Mouse (Mus musculus) liver, embryonic 11.5 days (tissue): Measurements from ENCODE around the gene Mc3r. TPM values are rescaled to one million over a fixed set of nuclear protein-coding genes. Genes with fewer than 3 reads are reported as not detected.
A peak's percentile ranks its signal among the peaks of the same experiment; 100 is the strongest.

Experiments used
- ATAC-seq: fragments of 200-750 bp; cut with Nextera tagmentation; replicated peaks from 2 replicates; pipeline ENCODE4 v1.8.0; 2017; ENCODE audit warnings: moderate number of reproducible peaks, mild to moderate bottlenecking, moderate TSS enrichment, moderate library complexity; ENCODE audit not compliant: low FRiP score
- DNase-seq: peaks from one replicate; pipeline ENCODE4 v3.0.0-alpha.2; 2017; ENCODE audit warnings: low spot score
- H3K27ac ChIP-seq: fragments of 300-500 bp; sonication (generic); 2 replicates; pipeline ENCODE4 v1.5.1; 2014; ENCODE audit warnings: mild to moderate bottlenecking, low read depth, low read length, control low read depth
- H3K27me3 ChIP-seq: fragments of 300-500 bp; sonication (generic); replicated peaks from 2 replicates; pipeline ENCODE4 v1.6.1; 2014; ENCODE audit warnings: low read length, mixed read lengths; ENCODE audit not compliant: control insufficient read depth, insufficient read depth
- H3K36me3 ChIP-seq: fragments of 300-500 bp; sonication (generic); 2 replicates; pipeline ENCODE4 v1.6.1; 2014; ENCODE audit warnings: mild to moderate bottlenecking, low read length, moderate library complexity, mixed read lengths; ENCODE audit not compliant: control insufficient read depth, insufficient read depth
- H3K4me1 ChIP-seq: fragments of 300-500 bp; sonication (generic); replicated peaks from 2 replicates; pipeline ENCODE4 v1.6.1; 2014; ENCODE audit warnings: low read length, mixed read lengths; ENCODE audit not compliant: control insufficient read depth, insufficient read depth
- H3K4me2 ChIP-seq: fragments of 300-500 bp; sonication (generic); 2 replicates; pipeline ENCODE4 v1.6.1; 2014; ENCODE audit warnings: mild to moderate bottlenecking, control low read depth, moderate library complexity
- H3K4me3 ChIP-seq: fragments of 300-500 bp; sonication (generic); 2 replicates; pipeline ENCODE4 v1.5.1; 2014; ENCODE audit warnings: low read depth, low read length, control low read depth
- H3K9ac ChIP-seq: fragments of 300-500 bp; sonication (generic); 2 replicates; pipeline ENCODE4 v1.6.1; 2014; ENCODE audit warnings: low read depth, low read length, control low read depth
- H3K9me3 ChIP-seq: fragments of 300-500 bp; sonication (generic); 2 replicates; pipeline ENCODE4 v1.6.1; 2016; ENCODE audit warnings: low read length, inconsistent platforms, mixed read lengths; ENCODE audit not compliant: control insufficient read depth
- WGBS: fragments of 180-500 bp; shearing (Covaris S2); extraction: QIAGEN DNeasy Blood & Tissue Kit; methylation state at CpG from one replicate; pipeline ENCODE4 v1.1.7; 2014; 5-methylcytosine and 5-hydroxymethylcytosine counted together
- polyA plus RNA-seq: library from polyadenylated mRNA; unstranded; fragments of >200 nt; fragmentation: Nextera tagmentation; extraction: Ambion mirVana; gene quantifications from 2 replicates; pipeline ENCODE4 v1.2.1, GENCODE M21; 2014

Gene Mc3r
- polyA plus RNA-seq, 1 experiment from 2014 or later, result 0.08 TPM

DNA sequence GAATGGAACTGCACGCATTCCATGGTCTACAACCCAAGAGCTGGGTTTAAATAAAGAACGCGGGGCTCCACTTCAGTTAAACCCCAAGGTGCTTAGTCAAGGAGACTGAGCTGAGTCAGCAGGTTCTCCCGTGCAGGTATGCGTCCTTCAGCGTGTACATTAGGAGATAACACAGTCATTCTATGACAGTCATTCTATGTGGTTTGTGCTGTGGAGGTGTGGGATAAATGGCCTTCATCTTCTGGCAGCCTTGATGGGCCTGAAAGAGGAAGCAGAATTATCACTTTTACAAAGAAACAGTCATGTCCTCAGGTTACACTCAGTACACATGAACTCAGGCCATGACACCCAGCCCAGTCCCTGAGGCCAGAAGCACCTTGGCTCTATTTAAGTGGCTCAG is 14.9 kb downstream of the Mc3r start:
- no peak overlapping the region for H3K4me3 ChIP-seq
- peaks cover 6% of the 10 kb centered on the region for H3K4me1 ChIP-seq
- no peak overlapping the region for H3K27ac ChIP-seq
- H3K9ac ChIP-seq, result no peak overlapping the region
- no peaks in the 10 kb centered on the region for H3K9me3 ChIP-seq
- no peaks in the 10 kb centered on the region for H3K27me3 ChIP-seq
- 69% methylated on average over 6 of the region's 6 CpGs for WGBS
- ATAC-seq (no peak), DNase-seq (no peak)
- no peaks in the 10 kb centered on the region for H3K36me3 ChIP-seq
- no peak overlapping the region for H3K4me2 ChIP-seq

GRCm38 (mm10) chr2:172269907-172270306 is 21.6 kb downstream of the Mc3r start:
- Histone ChIP-seq H3K27ac (no peak overlapping the region), H3K4me3 (no peak overlapping the region), H3K9ac (no peak overlapping the region), H3K36me3 (no peaks in the 10 kb centered on the region), H3K4me2 (no peak overlapping the region), H3K4me1 (no peaks in the 10 kb centered on the region), H3K9me3 (no peaks in the 10 kb centered on the region), H3K27me3 (no peaks in the 10 kb centered on the region)
- DNase-seq (no peak), ATAC-seq (no peak)
- 87% methylated on average over 11 of the region's 11 CpGs for WGBS

GRCm38 (mm10) chr2:172270485-172270944 is 22.2 kb downstream of the Mc3r start:
- no peaks in the 10 kb centered on the region for H3K36me3 ChIP-seq
- peaks cover 4% of the 10 kb centered on the region for H3K4me1 ChIP-seq
- H3K4me3 ChIP-seq, result no peak overlapping the region
- 54% methylated on average over 9 of the region's 9 CpGs for WGBS
- no peak for DNase-seq
- H3K9ac ChIP-seq, result no peak overlapping the region
- ATAC-seq, result no peak
- H3K9me3 ChIP-seq, result no peaks in the 10 kb centered on the region
- no peak overlapping the region for H3K27ac ChIP-seq
- H3K27me3 ChIP-seq, result no peaks in the 10 kb centered on the region
- H3K4me2 ChIP-seq, result no peak overlapping the region

GRCm38 (mm10) chr2:172270974-172271697 is 22.8 kb downstream of the Mc3r start:
- no peaks in the 10 kb centered on the region for H3K9me3 ChIP-seq
- no peaks in the 10 kb centered on the region for H3K36me3 ChIP-seq
- peaks cover 4% of the 10 kb centered on the region for H3K4me1 ChIP-seq
- H3K9ac ChIP-seq, result no peak overlapping the region
- ATAC-seq (no peak), DNase-seq (no peak)
- H3K27ac ChIP-seq, result no peak overlapping the region
- no peak overlapping the region for H3K4me2 ChIP-seq
- H3K27me3 ChIP-seq, result no peaks in the 10 kb centered on the region
- WGBS, result 69% methylated on average over 12 of the region's 12 CpGs
- H3K4me3 ChIP-seq, result no peak overlapping the region

GRCm38 (mm10) chr2:172274662-172275061 is 26.4 kb downstream of the Mc3r start:
- DNase-seq, result no peak
- no peaks in the 10 kb centered on the region for H3K9me3 ChIP-seq
- H3K4me2 ChIP-seq, result no peak overlapping the region
- H3K27me3 ChIP-seq, result no peaks in the 10 kb centered on the region
- no peak for ATAC-seq
- no peak overlapping the region for H3K9ac ChIP-seq
- H3K4me1 ChIP-seq, result peaks cover 4% of the 10 kb centered on the region
- no peaks in the 10 kb centered on the region for H3K36me3 ChIP-seq
- no peak overlapping the region for H3K4me3 ChIP-seq
- WGBS, result 49% methylated on average over 8 of the region's 8 CpGs
- H3K27ac ChIP-seq, result no peak overlapping the region

DNA sequence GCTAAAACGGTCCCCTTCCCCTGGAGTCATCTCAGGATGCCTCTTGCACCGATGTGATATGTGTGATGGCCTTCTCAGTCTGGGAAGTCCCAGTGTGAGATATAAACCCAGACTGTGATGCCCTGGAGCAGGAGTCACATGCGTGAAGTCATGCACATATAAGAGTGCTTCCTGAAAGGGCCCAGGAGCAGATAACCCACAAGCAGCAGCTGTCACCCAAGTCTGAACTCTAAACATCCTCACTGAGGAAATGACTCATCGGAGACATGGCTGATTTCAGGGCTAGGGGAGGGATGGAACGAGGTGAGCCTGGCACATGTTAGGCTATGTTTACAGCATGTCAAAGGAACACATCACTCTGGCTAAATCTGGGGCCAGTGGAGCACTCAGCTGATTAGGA is 27.9 kb downstream of the Mc3r start:
- H3K27ac ChIP-seq, result no peak overlapping the region
- no peak for DNase-seq
- H3K4me1 ChIP-seq, result peaks cover 4% of the 10 kb centered on the region
- no peak overlapping the region for H3K4me3 ChIP-seq
- H3K36me3 ChIP-seq, result no peaks in the 10 kb centered on the region
- ATAC-seq, result peak; percentile 43; the same call in 1 of the 2 replicates
- no peak overlapping the region for H3K9ac ChIP-seq
- 38% methylated on average over 5 of the region's 5 CpGs for WGBS
- H3K9me3 ChIP-seq, result no peaks in the 10 kb centered on the region
- H3K27me3 ChIP-seq, result no peaks in the 10 kb centered on the region
- H3K4me2 ChIP-seq, result no peak overlapping the region

GRCm38 (mm10) chr2:172278979-172279378 is 30.7 kb downstream of the Mc3r start:
- Histone ChIP-seq H3K4me2 (no peak overlapping the region), H3K4me3 (no peak overlapping the region), H3K4me1 (peaks cover 4% of the 10 kb centered on the region), H3K27me3 (no peaks in the 10 kb centered on the region), H3K36me3 (no peaks in the 10 kb centered on the region), H3K9ac (no peak overlapping the region), H3K27ac (no peak overlapping the region), H3K9me3 (no peaks in the 10 kb centered on the region)
- 79% methylated on average over 3 of the region's 3 CpGs for WGBS
- ATAC-seq (no peak), DNase-seq (no peak)

- ATAC-seq, result no peak
- no peak for DNase-seq
- WGBS, result 87% methylated on average over 19 of the region's 19 CpGs
- H3K9ac ChIP-seq, result no peak overlapping the region
- no peak overlapping the region for H3K4me3 ChIP-seq
- no peaks in the 10 kb centered on the region for H3K4me1 ChIP-seq
- H3K9me3 ChIP-seq, result no peaks in the 10 kb centered on the region
- H3K27me3 ChIP-seq, result no peaks in the 10 kb centered on the region
- no peak overlapping the region for H3K4me2 ChIP-seq
- H3K36me3 ChIP-seq, result no peaks in the 10 kb centered on the region
- no peak overlapping the region for H3K27ac ChIP-seq
Measured at GRCm38 (mm10) chr2:172282071-172282710, 33.9 kb downstream of the Mc3r start.

DNA sequence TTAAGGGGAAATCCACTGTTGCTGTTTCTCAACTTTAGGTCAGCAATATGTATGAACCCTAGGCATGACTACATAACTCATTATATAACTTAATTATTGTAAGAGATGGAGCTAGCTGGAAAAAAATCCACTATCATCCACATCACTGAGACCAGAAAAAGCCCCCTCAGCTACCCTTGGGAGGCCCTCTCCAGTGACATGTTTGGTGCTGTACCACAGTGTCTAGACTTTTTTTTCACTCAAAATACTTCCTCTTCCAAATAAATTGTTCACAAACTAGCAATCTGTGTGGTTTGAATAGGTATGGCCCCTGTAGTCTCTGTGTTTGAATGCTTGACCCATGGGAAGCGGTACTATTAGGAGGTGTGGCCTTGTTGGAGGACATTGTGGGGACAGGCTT is 39.4 kb downstream of the Mc3r start:
- no peak overlapping the region for H3K4me3 ChIP-seq
- no peaks in the 10 kb centered on the region for H3K9me3 ChIP-seq
- H3K36me3 ChIP-seq, result no peaks in the 10 kb centered on the region
- DNase-seq (no peak), ATAC-seq (no peak)
- H3K4me1 ChIP-seq, result peaks cover 24% of the 10 kb centered on the region
- 96% methylated on average over 1 of the region's 1 CpGs for WGBS
- H3K27ac ChIP-seq, result no peak overlapping the region
- H3K27me3 ChIP-seq, result no peaks in the 10 kb centered on the region
- H3K9ac ChIP-seq, result no peak overlapping the region
- H3K4me2 ChIP-seq, result no peak overlapping the region
